Mouse (Mus musculus) CH12.LX (cell line): ENCODE data around the gene Nol4l. TPM values are rescaled to one million over a fixed set of nuclear protein-coding genes. Genes with fewer than 3 reads are reported as not detected.

Experiments used
- DNase-seq: peaks from one replicate; pipeline ENCODE4 v3.0.0-alpha.2; 2013; ENCODE audit errors: extremely low read depth
- H3K27ac ChIP-seq: 2 replicates; pipeline ENCODE4 v1.5.1; 2012; ENCODE audit warnings: low read depth, mild to moderate bottlenecking, control low read depth, moderate library complexity; ENCODE audit not compliant: insufficient read depth
- H3K27me3 ChIP-seq: replicated peaks from 2 replicates; pipeline ENCODE3; 2012; ENCODE audit warnings: inconsistent platforms
- H3K36me3 ChIP-seq, 2 experiments: replicated peaks in 1 of 2; 2 replicates each; pipeline versions ENCODE3 to v1.6.1; 2012; ENCODE audit warnings: inconsistent platforms in 1 of 2, low read length in 1 of 2, mild to moderate bottlenecking in 1 of 2, mixed read lengths in 1 of 2, moderate library complexity in 1 of 2; ENCODE audit not compliant: control insufficient read depth in 1 of 2, insufficient read depth in 1 of 2
- H3K4me1 ChIP-seq, 2 experiments: 2 replicates each; pipeline ENCODE4 v1.6.1; 2012; ENCODE audit warnings: inconsistent platforms in 1 of 2, moderate library complexity in 1 of 2; ENCODE audit not compliant: insufficient read depth in 2 of 2, control insufficient read depth in 1 of 2
- H3K4me2 ChIP-seq: 2 replicates; pipeline ENCODE4 v1.6.1; 2012; ENCODE audit warnings: low read depth, mild to moderate bottlenecking, control low read depth; ENCODE audit not compliant: poor library complexity, insufficient read depth, severe bottlenecking
- H3K4me3 ChIP-seq, 3 experiments: fragments of 150-350 bp in 1 of 3; sonication (generic) in 1 of 3; replicated peaks in 1 of 3; 2 replicates each; pipeline versions ENCODE3 to v1.5.1; 2011 to 2012; ENCODE audit warnings: low read depth in 2 of 3, low read length in 2 of 3, mild to moderate bottlenecking in 2 of 3, moderate library complexity in 2 of 3, control low read depth in 1 of 3, improper control_type of control experiment in 1 of 3, inconsistent platforms in 1 of 3, mixed read lengths in 1 of 3; ENCODE audit not compliant: poor library complexity in 1 of 3
- H3K79me2 ChIP-seq: replicated peaks from 2 replicates; pipeline ENCODE4 v1.6.1; 2012; ENCODE audit warnings: mild to moderate bottlenecking, moderate library complexity; ENCODE audit not compliant: control insufficient read depth, poor library complexity, insufficient read depth, severe bottlenecking; ENCODE audit errors: extremely low read depth
- H3K9ac ChIP-seq: 2 replicates; pipeline ENCODE4 v1.6.1; 2012; ENCODE audit warnings: low read depth, mild to moderate bottlenecking, control low read depth, moderate library complexity; ENCODE audit not compliant: insufficient read depth
- H3K9me3 ChIP-seq: replicated peaks from 2 replicates; pipeline ENCODE3; 2012; ENCODE audit warnings: low read length, inconsistent platforms, mixed read lengths
- BHLHE40 ChIP-seq: IDR thresholded peaks from 2 replicates; pipeline ENCODE4 v1.6.1; 2011; ENCODE audit warnings: mild to moderate bottlenecking, low read depth, low read length, improper control_type of control experiment
- CHD2 ChIP-seq: IDR thresholded peaks from 2 replicates; pipeline ENCODE4 v1.6.1; 2011; ENCODE audit warnings: low read length, improper control_type of control experiment
- CTCF ChIP-seq, 2 experiments: IDR thresholded peaks in 1 of 2; conservative IDR thresholded peaks in 1 of 2; 2 replicates each; pipeline ENCODE4 v1.5.1; 2011 to 2012; ENCODE audit warnings: low read depth in 2 of 2, low read length in 2 of 2, improper control_type of control experiment in 1 of 2, inconsistent platforms in 1 of 2, mild to moderate bottlenecking in 1 of 2, moderate library complexity in 1 of 2
- E2F4 ChIP-seq: IDR thresholded peaks from 2 replicates; pipeline ENCODE4 v1.6.1; 2011; ENCODE audit warnings: low read depth, low read length, improper control_type of control experiment; ENCODE audit not compliant: insufficient replicate concordance
- EP300 ChIP-seq: IDR thresholded peaks from 2 replicates; pipeline ENCODE4 v1.6.1; 2011; ENCODE audit warnings: low read length, improper control_type of control experiment
- HCFC1 ChIP-seq: IDR thresholded peaks from 2 replicates; pipeline ENCODE4 v1.6.1; 2012; ENCODE audit warnings: low read depth, mild to moderate bottlenecking, inconsistent platforms, low read length, improper control_type of control experiment
- KAT2A ChIP-seq: IDR thresholded peaks from 2 replicates; pipeline ENCODE4 v1.6.1; 2012; ENCODE audit warnings: low read length, improper control_type of control experiment, inconsistent platforms; ENCODE audit not compliant: insufficient replicate concordance
- MAFK ChIP-seq: IDR thresholded peaks from 2 replicates; pipeline ENCODE4 v1.6.1; 2011; ENCODE audit warnings: low read length, improper control_type of control experiment; ENCODE audit not compliant: insufficient replicate concordance
- MXI1 ChIP-seq: IDR thresholded peaks from 2 replicates; pipeline ENCODE4 v1.6.1; 2011; ENCODE audit warnings: mild to moderate bottlenecking, low read depth, low read length, improper control_type of control experiment
- MYC ChIP-seq: IDR thresholded peaks from 2 replicates; pipeline ENCODE4 v1.6.1; 2011; ENCODE audit warnings: low read depth, mild to moderate bottlenecking, improper control_type of control experiment, low read length
- NELFE ChIP-seq: IDR thresholded peaks from 2 replicates; pipeline ENCODE4 v1.6.1; 2011; ENCODE audit warnings: low read depth, low read length, improper control_type of control experiment
- PAX5 ChIP-seq: IDR thresholded peaks from 2 replicates; pipeline ENCODE4 v1.6.1; 2012; ENCODE audit warnings: low read length, inconsistent platforms, mixed read lengths
- POLR2A ChIP-seq: IDR thresholded peaks from 2 replicates; pipeline ENCODE4 v1.6.1; 2011; ENCODE audit warnings: low read depth, mild to moderate bottlenecking, improper control_type of control experiment, low read length
- RAD21 ChIP-seq: IDR thresholded peaks from 2 replicates; pipeline ENCODE4 v1.6.1; 2011; ENCODE audit warnings: low read depth, mild to moderate bottlenecking, low read length, improper control_type of control experiment, moderate library complexity
- SIN3A ChIP-seq: IDR thresholded peaks from 2 replicates; pipeline ENCODE4 v1.6.1; 2012; ENCODE audit warnings: low read length, improper control_type of control experiment, inconsistent platforms
- SMC3 ChIP-seq: IDR thresholded peaks from 2 replicates; pipeline ENCODE4 v1.6.1; 2011; ENCODE audit warnings: low read depth, low read length, improper control_type of control experiment
- TCF12 ChIP-seq: IDR thresholded peaks from 2 replicates; pipeline ENCODE4 v1.6.1; 2014; ENCODE audit warnings: low read depth, mild to moderate bottlenecking, inconsistent platforms, low read length, improper control_type of control experiment
- ZC3H11A ChIP-seq: IDR thresholded peaks from 2 replicates; pipeline ENCODE4 v1.6.1; 2012; ENCODE audit warnings: low read depth, mild to moderate bottlenecking, inconsistent platforms, low read length, improper control_type of control experiment
- ZNF384 ChIP-seq: IDR thresholded peaks from 2 replicates; pipeline ENCODE4 v1.6.1; 2012; ENCODE audit warnings: low read depth, low read length, improper control_type of control experiment, inconsistent platforms
- dilution Hi-C: fragments of 300-500 bp; cut with MboI; formaldehyde crosslinking; loops from 2 replicates; pipeline ENCODE4 v1.14.3; 2020; ENCODE audit warnings: low sequenced_read_pairs; ENCODE audit not compliant: extremely low pct_unique_long_range_greater_than_20kb, extremely low pct_ligation_motif_present
- in situ Hi-C: fragments of 300-500 bp; cut with MboI; formaldehyde crosslinking; loops from 3 replicates; pipeline ENCODE4 v1.14.3; 2019; ENCODE audit warnings: low sequenced_read_pairs, low pct_ligation_motif_present, low pct_unique_long_range_greater_than_20kb, mixed read lengths
- polyA plus RNA-seq: library from polyadenylated mRNA; unstranded; fragments of >175 nt; gene quantifications from 2 replicates; pipeline ENCODE4 v1.2.1, GENCODE M21; 2012; ENCODE audit warnings: low read depth; ENCODE audit not compliant: insufficient read length
- total RNA-seq, 2 experiments: library from RNA; depleted of rRNA; stranded (reverse); fragments of 300-350 nt in 1 of 2; fragments of >200 nt in 1 of 2; gene quantifications; 2 replicates each; pipeline ENCODE4 v1.2.3; 2012 to 2014

Nol4l gene
- total and polyA plus RNA-seq, 3 experiments = 1.3 to 3.7 (median 3.5) TPM

- Histone ChIP-seq H3K4me1 (no peaks in the 10 kb centered on the region), H3K4me2 (no peak overlapping the region), H3K79me2 (no peaks in the 10 kb centered on the region), H3K36me3 (no peaks in the 10 kb centered on the region), H3K4me3 (no peak overlapping the region), H3K9me3 (peaks cover 2% of the 10 kb centered on the region), H3K9ac (no peak overlapping the region), H3K27ac (no peak overlapping the region), H3K27me3 (no peaks in the 10 kb centered on the region)
- in situ Hi-C loops = no loop called here
- no peak for TF ChIP-seq ZC3H11A
- no peak for TF ChIP-seq EP300
- no peak for TF ChIP-seq BHLHE40
- TF ChIP-seq ZNF384 = no peak
- no peak for TF ChIP-seq MYC
- no peak for TF ChIP-seq SMC3
- no peak for TF ChIP-seq PAX5
- TF ChIP-seq CHD2 = no peak
- TF ChIP-seq NELFE = no peak
- no peak for TF ChIP-seq SIN3A
- no peak for TF ChIP-seq MAFK
- no peak for TF ChIP-seq E2F4
- TF ChIP-seq HCFC1 = no peak
- no peak for TF ChIP-seq CTCF (conservative IDR thresholded peaks at IDR 0.05 in 1 of 2, IDR thresholded peaks at IDR 0.05 in 1 of 2; ENCODE audit: low read depth in 2 of 2, low read length in 2 of 2)
- no peak for TF ChIP-seq TCF12
- DNase-seq = no peak
- dilution Hi-C loops = no loop called here
Measured at GRCm38 (mm10) chr2:153568013-153568412, 38.2 kb upstream of the Nol4l start.

- no peak for DNase-seq
- Histone ChIP-seq H3K27ac (no peak overlapping the region), H3K9ac (no peak overlapping the region)
- in situ Hi-C loops = no loop called here
- no peak for TF ChIP-seq SIN3A
- 0 out of 2 replicates have a peak, but pooled peaks have one; percentile 22 for TF ChIP-seq MYC
- TF ChIP-seq EP300 = no peak
- peak; percentile 81 for TF ChIP-seq SMC3
- TF ChIP-seq CTCF (conservative IDR thresholded peaks at IDR 0.05 in 1 of 2, IDR thresholded peaks at IDR 0.05 in 1 of 2; ENCODE audit: low read depth in 2 of 2, low read length in 2 of 2) = peak; percentile 18 to 69; a peak in 2 of 4 replicates
- TF ChIP-seq RAD21 = peak; percentile 66
- TF ChIP-seq ZNF384 = no peak
- TF ChIP-seq POLR2A = no peak
- TF ChIP-seq HCFC1 = no peak
- no peak for TF ChIP-seq MXI1
- no peak for TF ChIP-seq KAT2A
- TF ChIP-seq ZC3H11A = peak; percentile 45
- TF ChIP-seq, all 38 proteins: peak for 5
- Histone ChIP-seq H3K79me2 (no peaks in the 10 kb centered on the region), H3K36me3 (no peaks in the 10 kb centered on the region), H3K9me3 (peaks cover 2% of the 10 kb centered on the region), H3K4me3 (no peak overlapping the region), H3K4me2 (no peak overlapping the region), H3K27me3 (no peaks in the 10 kb centered on the region), H3K4me1 (peaks cover 21 to 33% of the 10 kb centered on the region in 2 experiments)
- dilution Hi-C loops = no loop called here
Measured at GRCm38 (mm10) chr2:153564343-153564742, 34.6 kb upstream of the Nol4l start.
